Mouse (Mus musculus) c-Kit-positive CD71-positive TER-119-negative erythroid progenitor cells, embryonic 14.5 days (primary cell): ENCODE measurements at regions not wholly inside any gene's neighbourhood (a gene's known extent, or its start where the extent isn't known, plus 50 kb on each side); places are given as distances from the start of the nearest gene placed in this dataset.

Experiments
- DNase-seq: peaks from one replicate; pipeline ENCODE4 v3.0.0-alpha.2; 2013; ENCODE audit warnings: low read depth

GRCm38 (mm10) chr9:41682911-41683310, 441.2 kb downstream of the Sorl1 start:
- DNase-seq, result no peak

- DNase-seq, result no peak
Observed at GRCm38 (mm10) chr9:41675656-41676055, 448.4 kb downstream of the Sorl1 start.

- DNase-seq, result no peak
Observed at GRCm38 (mm10) chr9:41672958-41673357, 451.1 kb downstream of the Sorl1 start.

DNA sequence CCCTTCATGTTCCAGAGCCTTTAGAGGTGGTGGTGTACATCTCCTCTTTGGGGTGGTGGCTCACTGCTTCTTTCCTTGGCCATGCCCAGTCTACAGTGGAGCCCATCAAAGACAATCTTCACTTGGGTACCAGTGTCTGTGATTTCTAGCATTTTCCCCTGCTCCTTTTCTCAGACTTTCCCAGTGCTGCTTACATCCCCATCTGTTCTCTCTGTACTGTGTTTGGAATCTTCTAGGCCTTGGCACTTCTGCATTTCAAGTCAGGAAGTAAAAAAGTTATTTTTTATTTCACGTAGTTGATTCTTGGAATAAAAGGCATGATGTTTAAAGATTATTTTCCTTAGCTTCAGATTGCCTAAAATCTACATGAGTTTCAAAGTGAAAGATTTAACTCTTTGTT, 455.4 kb downstream of the Sorl1 start:
- no peak for DNase-seq

DNA sequence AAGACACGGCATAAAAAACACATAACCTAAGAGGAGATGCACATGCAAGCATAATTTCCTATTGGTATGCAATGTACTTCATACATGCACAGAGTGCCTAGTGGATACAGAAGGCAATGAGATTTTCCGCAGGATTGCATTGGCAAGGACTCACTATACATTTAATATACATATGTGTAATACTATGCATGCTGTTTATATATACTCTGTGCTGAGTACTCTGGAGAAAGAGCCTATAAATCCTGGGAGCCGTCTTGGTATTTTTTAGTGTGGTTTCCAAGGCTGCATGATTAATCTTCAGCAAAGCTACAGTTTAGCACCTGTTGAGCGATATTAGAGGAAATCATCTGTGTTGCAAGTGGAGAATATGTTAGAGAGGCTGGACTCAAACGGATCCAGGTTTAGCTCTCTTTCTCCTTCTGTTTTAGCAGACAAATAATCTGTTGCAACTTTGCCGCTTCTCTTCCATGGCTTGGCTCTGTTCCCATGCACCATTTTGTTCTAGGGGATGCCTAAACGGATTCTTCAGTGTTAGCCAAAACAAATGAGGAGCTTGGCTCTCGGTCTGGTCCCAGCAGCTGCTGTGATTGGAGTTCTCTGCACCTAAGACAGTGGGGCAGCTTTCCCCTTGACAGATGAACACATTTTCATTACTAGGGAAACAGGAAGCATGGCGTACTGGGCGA, 459.0 kb downstream of the Sorl1 start:
- no peak for DNase-seq

GRCm38 (mm10) chr9:41660576-41660975, 463.5 kb downstream of the Sorl1 start:
- no peak for DNase-seq

GRCm38 (mm10) chr9:41660011-41660410, 464.1 kb downstream of the Sorl1 start:
- DNase-seq, result no peak

DNA sequence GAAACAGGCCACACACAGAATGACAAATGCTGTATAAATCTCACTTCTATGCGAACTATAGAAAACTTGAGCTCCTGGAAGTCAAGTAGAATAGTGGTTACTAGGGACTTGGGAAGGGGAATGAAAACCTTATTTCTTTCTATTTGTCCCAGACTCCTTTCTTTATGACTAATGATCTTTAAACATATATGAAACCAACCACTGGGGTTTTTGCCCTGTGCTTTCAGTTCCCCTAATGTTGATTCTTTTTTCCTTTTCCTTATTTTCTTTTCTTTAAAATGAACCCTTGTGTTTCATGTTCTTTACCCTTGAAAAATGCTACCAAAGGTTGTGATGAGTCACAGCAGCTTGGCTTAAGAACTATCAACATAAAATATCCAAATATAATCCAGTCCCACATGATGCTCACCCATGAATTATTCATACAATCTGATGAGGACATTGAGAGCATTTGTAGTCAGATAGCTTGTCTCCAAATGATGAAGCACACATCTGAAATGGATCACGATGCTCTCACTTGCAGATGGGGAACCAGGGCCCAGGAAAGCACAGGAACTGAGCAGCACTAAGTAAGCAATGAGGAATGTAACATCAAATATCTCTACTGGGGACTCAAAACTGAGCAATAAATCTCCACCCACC, 470.2 kb upstream of the Ubash3b start:
- DNase-seq, result no peak

DNA sequence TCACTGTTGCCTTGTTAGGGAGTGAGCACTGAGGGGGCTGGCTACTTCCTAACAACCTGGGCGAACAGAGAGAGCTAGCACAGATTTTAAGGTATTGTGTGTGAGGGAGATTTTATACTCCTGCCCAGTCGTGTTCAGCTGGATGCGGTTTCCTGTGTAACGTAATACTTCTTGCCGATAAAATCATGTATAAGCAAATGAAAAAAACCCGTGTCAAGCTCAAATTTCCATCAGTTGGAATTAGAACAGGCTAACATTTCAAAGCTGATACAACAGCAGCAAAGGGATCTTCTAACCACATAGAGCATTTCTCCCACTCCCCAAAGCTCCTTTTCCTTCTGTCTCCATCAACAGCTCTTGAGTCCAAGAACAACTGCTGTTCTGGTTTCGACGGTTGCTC, 459.8 kb upstream of the Ubash3b start:
- DNase-seq, result no peak

- no peak for DNase-seq
Observed at GRCm38 (mm10) chr9:41614002-41614401, 452.5 kb upstream of the Ubash3b start.

DNA sequence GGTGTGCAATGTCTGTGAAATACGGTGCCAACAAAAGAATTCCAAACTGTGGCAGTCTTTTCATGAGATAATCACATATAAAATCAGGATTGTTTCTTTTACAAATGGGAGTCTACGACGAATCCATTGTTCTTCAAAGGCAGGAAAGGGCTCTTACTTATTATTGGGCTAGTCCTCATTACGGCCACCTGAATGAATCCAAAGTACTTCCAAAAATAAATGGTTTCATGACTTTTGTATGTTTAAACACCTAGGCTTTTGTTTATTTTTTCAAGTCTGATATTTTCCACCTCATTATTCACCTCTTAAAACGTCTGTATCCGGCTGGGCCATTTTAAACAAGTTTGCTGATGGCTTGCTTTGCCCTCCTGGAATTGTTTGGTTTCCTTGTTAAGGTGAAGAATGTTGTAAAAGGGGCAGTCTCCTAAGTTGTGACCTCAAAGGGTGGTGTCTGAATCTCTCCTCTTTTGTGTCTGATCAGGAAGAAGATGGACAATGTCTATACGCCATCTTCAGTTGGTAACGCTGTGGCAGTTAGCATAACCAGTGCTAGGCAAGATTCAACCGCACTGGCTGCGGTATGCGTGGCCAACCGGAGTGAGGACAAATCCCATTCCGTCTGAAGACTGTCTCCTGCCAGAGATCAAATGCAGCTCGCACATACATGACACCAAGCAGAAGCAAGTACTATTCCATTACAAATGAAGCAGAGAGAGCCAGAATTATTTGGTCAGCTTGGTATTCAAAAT, 451.5 kb upstream of the Ubash3b start:
- no peak for DNase-seq

DNA sequence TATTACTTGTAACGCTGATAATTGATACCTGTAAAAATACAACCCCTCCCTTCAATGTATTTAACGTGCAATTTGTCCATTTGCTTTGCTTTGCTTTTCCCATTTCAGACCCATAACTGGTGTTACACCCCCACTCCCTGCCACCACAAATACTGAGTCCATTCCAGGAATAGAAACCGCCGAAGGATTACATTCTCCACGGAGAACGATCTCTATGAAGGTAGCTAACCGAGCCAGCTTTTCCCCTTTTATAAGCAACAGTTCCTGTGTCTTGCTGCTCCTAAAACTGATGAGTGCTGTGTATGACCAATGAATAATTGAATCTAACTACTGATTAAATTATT, 450.9 kb upstream of the Ubash3b start:
- DNase-seq, result no peak

GRCm38 (mm10) chr9:41611534-41612451, 450.3 kb upstream of the Ubash3b start:
- no peak for DNase-seq

- DNase-seq, result no peak
Observed at GRCm38 (mm10) chr9:41610347-41610746, 448.9 kb upstream of the Ubash3b start.

- DNase-seq, result no peak
Observed at GRCm38 (mm10) chr9:41606136-41606535, 444.6 kb upstream of the Ubash3b start.

DNA sequence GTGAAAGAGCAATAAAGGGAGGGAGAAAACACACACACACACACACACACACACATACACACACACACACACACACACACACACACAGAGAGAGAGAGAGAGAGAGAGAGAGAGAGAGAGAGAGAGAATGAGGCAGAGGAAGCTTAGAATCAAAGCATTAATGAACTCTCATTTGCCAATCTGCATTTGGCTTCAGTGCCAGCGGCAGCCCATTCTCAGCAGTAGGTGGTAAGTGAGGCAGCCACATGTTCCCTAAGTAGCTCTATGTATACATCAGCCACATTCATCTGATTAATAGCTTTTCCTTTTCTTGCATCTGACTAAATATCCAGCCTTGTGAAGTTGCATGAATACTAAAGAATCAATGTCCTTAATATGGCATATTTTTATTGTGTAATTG, 443.4 kb upstream of the Ubash3b start:
- DNase-seq, result no peak

GRCm38 (mm10) chr9:41600778-41601177, 439.3 kb upstream of the Ubash3b start:
- DNase-seq, result no peak

DNA sequence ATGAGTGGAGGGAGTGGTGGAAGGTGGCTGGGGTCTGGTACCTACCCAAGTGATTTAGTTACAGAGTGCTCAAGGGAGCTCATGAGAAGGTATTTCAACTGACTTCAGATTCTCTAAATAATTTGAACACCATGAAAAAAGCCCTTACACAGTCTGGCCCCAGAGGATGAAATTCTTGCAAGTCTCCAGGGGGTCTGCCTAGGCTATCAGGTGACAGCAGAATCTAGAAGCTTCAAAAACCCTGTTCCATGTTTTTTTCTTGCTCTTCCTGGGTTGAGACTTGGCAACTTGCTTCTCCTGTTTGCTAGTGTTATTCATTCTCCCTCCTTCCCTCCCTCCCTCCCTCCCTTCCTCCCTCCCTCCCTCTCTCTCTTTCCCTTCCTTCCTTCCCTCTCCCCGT, 438.4 kb upstream of the Ubash3b start:
- no peak for DNase-seq

DNA sequence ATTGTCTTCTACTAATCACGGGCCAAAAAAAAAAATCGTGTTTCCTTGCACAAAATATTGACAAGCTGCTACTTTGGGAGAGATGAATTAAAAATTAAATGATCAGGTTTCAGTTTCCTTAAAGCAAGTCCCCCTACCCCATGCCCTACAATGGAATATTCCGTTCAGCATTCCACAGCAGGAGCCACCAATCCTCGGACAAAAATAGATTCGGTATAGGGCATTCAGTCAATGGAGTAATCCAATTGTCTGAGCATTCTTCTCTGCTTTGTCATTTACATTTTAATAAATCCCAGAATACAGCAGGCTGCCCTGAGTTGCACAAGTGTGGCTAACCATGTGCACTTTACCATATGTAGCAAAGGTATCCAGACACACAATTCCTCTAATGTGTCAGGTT, 434.3 kb upstream of the Ubash3b start:
- DNase-seq, result no peak

GRCm38 (mm10) chr9:41593998-41594397, 432.5 kb upstream of the Ubash3b start:
- no peak for DNase-seq

DNA sequence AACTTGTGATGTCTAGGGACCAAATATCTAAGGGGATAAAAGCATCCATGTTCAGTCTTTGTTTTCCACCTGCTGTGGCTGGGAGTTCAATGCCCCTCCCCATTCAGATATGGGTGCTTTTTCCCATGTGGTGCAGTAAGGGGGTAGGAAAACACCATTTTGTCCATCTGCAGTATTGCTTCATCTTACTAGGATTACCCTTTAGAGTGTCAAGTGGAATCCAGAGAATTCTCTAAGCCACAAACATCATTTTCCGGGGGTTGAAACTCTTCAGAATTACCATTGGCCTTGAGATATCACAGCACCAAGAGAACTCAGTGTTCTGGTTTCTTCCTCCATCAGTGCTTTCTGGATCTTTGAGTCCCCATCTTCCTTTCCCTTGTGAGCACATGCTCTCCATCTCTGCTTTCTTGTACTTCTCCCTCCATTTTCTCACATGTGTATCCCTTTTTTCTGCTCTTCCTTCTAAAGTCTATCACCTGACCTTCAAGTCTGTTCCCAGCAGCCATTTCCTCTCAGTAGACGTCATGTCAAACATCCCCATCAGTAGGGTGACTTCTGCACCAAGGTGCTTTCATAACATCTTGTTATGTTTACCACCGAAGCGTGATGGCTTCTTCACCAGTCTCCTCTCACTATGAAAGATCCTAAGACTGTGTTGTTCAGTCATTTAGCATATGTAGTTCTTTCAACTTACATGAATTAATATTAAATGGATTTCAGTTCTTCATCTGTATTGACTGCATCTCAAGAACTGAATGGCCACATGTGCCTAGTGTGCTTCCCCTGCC, 431.6 kb upstream of the Ubash3b start:
- no peak for DNase-seq

GRCm38 (mm10) chr9:41592101-41592500, 430.6 kb upstream of the Ubash3b start:
- no peak for DNase-seq
